In the genomic region with DNA sequence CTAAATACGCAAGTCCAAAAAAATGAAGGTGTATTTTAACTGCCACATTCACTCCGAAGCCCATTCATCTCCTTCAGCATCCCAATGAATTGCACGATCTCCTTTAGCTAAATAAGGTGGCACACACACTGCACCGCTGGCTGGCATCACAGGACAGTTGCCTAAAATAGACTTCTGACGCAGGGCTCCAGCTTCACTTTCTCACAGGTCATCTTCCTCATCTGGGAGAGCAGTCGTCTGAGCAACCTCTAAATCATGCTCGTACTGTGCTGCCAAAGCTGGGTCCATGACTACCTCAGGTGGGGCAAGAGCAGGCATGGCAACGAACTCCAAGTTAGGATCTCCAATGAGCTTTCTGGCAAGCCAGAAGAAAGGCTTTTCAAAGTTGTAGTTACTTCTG, we compare ENCODE assay signal across 14 mouse cellular contexts. TPM values are rescaled to one million over a fixed set of nuclear protein-coding genes. Genes with fewer than 3 reads are reported as not detected.
DNase-seq lines count a peak whose midpoint lies in the region; ATAC-seq and TF ChIP-seq lines count a peak whose summit lies in the region.
"Had no signal": no experiment of that assay in that cellular context is flagged by ENCODE, and none has a peak within 500 bp of the region (broad histone marks: within the 10 kb centered on the region; RNA-seq: fewer than 3 reads in every experiment).

No protein-coding gene starts in this region.

- H3K9ac ChIP-seq in heart, embryonic 13.5 days = no peak overlapping the region
- H3K9ac ChIP-seq in liver, embryonic 13.5 days = no peak overlapping the region

- H3K9me3 ChIP-seq in heart, embryonic 13.5 days = no peaks in the 10 kb centered on the region
- H3K9me3 ChIP-seq in liver, embryonic 13.5 days (replicated peaks) = no peaks in the 10 kb centered on the region
- H3K9me3 ChIP-seq: limb, embryonic 13.5 days had no signal

- 70% methylated on average over 8 of the region's 8 CpGs for WGBS in heart, embryonic 13.5 days
- WGBS in liver, embryonic 13.5 days (ENCODE audit: insufficient replicate concordance) = 67% methylated on average over 8 of the region's 8 CpGs

- TF ChIP-seq CTCF in layer of hippocampus, adult 2 months (conservative IDR thresholded peaks at IDR 0.05) = no peak

- no peak for DNase-seq in layer of hippocampus, adult 2 months (ENCODE audit: low spot score in 2 of 2)
- DNase-seq in layer of hippocampus, adult 8-10 months (ENCODE audit: low spot score in 2 of 2) = no peak
- no peak for DNase-seq in liver, embryonic 13.5 days
- DNase-seq in spleen, postnatal 36 days (ENCODE audit: low spot score in 2 of 2) = no peak
- no peak for DNase-seq in T-cell, adult 2 months (ENCODE audit: low spot score)
- DNase-seq in spleen, adult 12 weeks (ENCODE audit: low spot score) = no peak

- H3K36me3 ChIP-seq in heart, embryonic 13.5 days = no peaks in the 10 kb centered on the region
- H3K36me3 ChIP-seq in liver, embryonic 13.5 days = no peaks in the 10 kb centered on the region
- H3K36me3 ChIP-seq: limb, embryonic 13.5 days had no signal

- no peaks in the 10 kb centered on the region for H3K27me3 ChIP-seq in heart, embryonic 13.5 days (replicated peaks)
- 0 out of 2 replicates have a peak, but pooled peaks cover 5% of the 10 kb centered on the region for H3K27me3 ChIP-seq in liver, embryonic 13.5 days

- peak; percentile 23 for ATAC-seq in granulocyte monocyte progenitor cell, adult 5-6 weeks (replicated peaks; ENCODE audit: poor library complexity, severe bottlenecking)
- no peak for ATAC-seq in heart, embryonic 13.5 days (ENCODE audit: extremely low read depth, insufficient number of reproducible peaks, low FRiP score, low TSS enrichment)
- no peak for ATAC-seq in liver, embryonic 13.5 days (ENCODE audit: low read depth)
- ATAC-seq: inflammation-experienced regulatory T-cells, adult 6 months had no signal

- no peak overlapping the region for H3K27ac ChIP-seq in layer of hippocampus, adult 2 months
- no peak overlapping the region for H3K27ac ChIP-seq in heart, embryonic 13.5 days (replicated peaks)
- no peak overlapping the region for H3K27ac ChIP-seq in liver, embryonic 13.5 days
- H3K27ac ChIP-seq: limb, embryonic 13.5 days had no signal

- peaks cover 12% of the 10 kb centered on the region; the same call in 1 of the 2 replicates for H3K4me1 ChIP-seq in heart, embryonic 13.5 days
- peaks cover 8% of the 10 kb centered on the region; the same call in 1 of the 2 replicates for H3K4me1 ChIP-seq in liver, embryonic 13.5 days (replicated peaks)
- H3K4me1 ChIP-seq: limb, embryonic 13.5 days had no signal

- peak overlapping the region; percentile 76 for H3K4me2 ChIP-seq in heart, embryonic 13.5 days
- peak overlapping the region; percentile 61 for H3K4me2 ChIP-seq in liver, embryonic 13.5 days

- peak overlapping the region; percentile 55 for H3K4me3 ChIP-seq in layer of hippocampus, adult 2 months
- no peak overlapping the region for H3K4me3 ChIP-seq in heart, embryonic 13.5 days
- no peak overlapping the region for H3K4me3 ChIP-seq in liver, embryonic 13.5 days (replicated peaks)

RNA-seq across cellular contexts. Expression of gene Rasl2-9, which starts 0.7 kb away (rescaled TPM):
- under 1 TPM in 1 of 2 experiments, not detected in 1; 0.59 TPM for total RNA-seq in layer of hippocampus, adult 2 months (2021)
- 1 to 10 TPM in 1 of 4 experiments, under 1 TPM in 2, not detected in 1; 0.63 to 1.0 (median 0.77) TPM for total RNA-seq in layer of hippocampus, adult 8-10 months (2022)
- total RNA-seq in granulocyte monocyte progenitor cell, adult 5-6 weeks (2014; fragmentation: Nextera tagmentation) = 2.0 TPM in 1 of 2 replicates, not detected in the other
- not detected in 2 replicates for total RNA-seq in granulocyte monocyte progenitor cell, adult 5-6 weeks (2017)
- polyA plus RNA-seq in heart, embryonic 13.5 days (2015; fragmentation: Nextera tagmentation; extraction: Ambion mirVana) = 1.6 and 1.8 TPM in 2 replicates
- 0.19 and 0.24 TPM in 2 replicates for polyA plus RNA-seq in liver, embryonic 13.5 days (2015; fragmentation: Nextera tagmentation; extraction: Ambion mirVana)
- polyA plus RNA-seq: forebrain, embryonic 16.5 days had no signal

RNA-seq across cellular contexts. Expression of gene Rfpl4, which starts 8.3 kb away (rescaled TPM):
- total RNA-seq in layer of hippocampus, adult 2 months (2021) = not detected
- total RNA-seq in layer of hippocampus, adult 8-10 months (2022) = not detected
- total RNA-seq in granulocyte monocyte progenitor cell, adult 5-6 weeks (2014; fragmentation: Nextera tagmentation) = not detected in 2 replicates
- total RNA-seq in granulocyte monocyte progenitor cell, adult 5-6 weeks (2017) = not detected in 2 replicates
- 0.11 TPM in 1 of 2 replicates, not detected in the other for polyA plus RNA-seq in heart, embryonic 13.5 days (2015; fragmentation: Nextera tagmentation; extraction: Ambion mirVana)
- polyA plus RNA-seq in liver, embryonic 13.5 days (2015; fragmentation: Nextera tagmentation; extraction: Ambion mirVana) = not detected in 2 replicates
- total RNA-seq: gastrocnemius, postnatal 36 days; left cerebral cortex, adult 18-20 months had no signal
- polyA plus RNA-seq: inflammation-experienced regulatory T-cells, adult 6 months; limb, embryonic 13.5 days; midbrain, embryonic 11.5 days had no signal

RNA-seq across cellular contexts. Expression of gene Vmn1r55, which starts 24.4 kb away (rescaled TPM):
- not detected for total RNA-seq in layer of hippocampus, adult 2 months (2021)
- under 1 TPM in 2 of 4 experiments, not detected in 2; 0.02 to 0.04 TPM for total RNA-seq in layer of hippocampus, adult 8-10 months (2022)
- not detected in 2 replicates for total RNA-seq in granulocyte monocyte progenitor cell, adult 5-6 weeks (2014; fragmentation: Nextera tagmentation)
- total RNA-seq in granulocyte monocyte progenitor cell, adult 5-6 weeks (2017) = not detected in 2 replicates
- 0.03 and 0.05 TPM in 2 replicates for polyA plus RNA-seq in heart, embryonic 13.5 days (2015; fragmentation: Nextera tagmentation; extraction: Ambion mirVana)
- not detected in 2 replicates for polyA plus RNA-seq in liver, embryonic 13.5 days (2015; fragmentation: Nextera tagmentation; extraction: Ambion mirVana)
- total RNA-seq: gastrocnemius, postnatal 36 days; left cerebral cortex, adult 18-20 months had no signal
- polyA plus RNA-seq: forebrain, embryonic 16.5 days; limb, embryonic 13.5 days; midbrain, embryonic 11.5 days had no signal

RNA-seq across cellular contexts. Expression of gene Epn1, which starts 45.0 kb away (rescaled TPM):
- total RNA-seq in layer of hippocampus, adult 2 months (2021) = 100 to 1,000 TPM; 540 to 559 TPM
- total RNA-seq in layer of hippocampus, adult 8-10 months (2022) = 100 to 1,000 TPM; 411 to 477 (median 457) TPM
- 56.6 and 57.4 TPM in 2 replicates for total RNA-seq in granulocyte monocyte progenitor cell, adult 5-6 weeks (2014; fragmentation: Nextera tagmentation)
- total RNA-seq in granulocyte monocyte progenitor cell, adult 5-6 weeks (2017) = 34.4 and 62.6 TPM in 2 replicates
- 50.2 and 51.4 TPM in 2 replicates for polyA plus RNA-seq in heart, embryonic 13.5 days (2015; fragmentation: Nextera tagmentation; extraction: Ambion mirVana)
- 45.6 and 48.2 TPM in 2 replicates for polyA plus RNA-seq in liver, embryonic 13.5 days (2015; fragmentation: Nextera tagmentation; extraction: Ambion mirVana)
